Mouse (Mus musculus) forebrain, postnatal 0 days (tissue): Measurements from ENCODE around the gene Csf2rb2. TPM values are rescaled to one million over a fixed set of nuclear protein-coding genes. Genes with fewer than 3 reads are reported as not detected.
A peak's percentile ranks its signal among the peaks of the same experiment; 100 is the strongest.
"Not testable (repeated sequence)": the region's sequence is repeated elsewhere in the genome, so short reads cannot be mapped to it uniquely, and the experiment has no call there.

ENCODE experiments used
- ATAC-seq: fragments of 200-750 bp; cut with Nextera tagmentation; 2 replicates; pipeline ENCODE4 v1.8.0; 2017; ENCODE audit warnings: mild to moderate bottlenecking, moderate library complexity
- DNase-seq: peaks from one replicate; pipeline ENCODE4 v3.0.0-alpha.2; 2015
- H3K27ac ChIP-seq: fragments of 300-500 bp; sonication (generic); 2 replicates; pipeline ENCODE4 v1.5.1; 2014; ENCODE audit warnings: low read depth, mild to moderate bottlenecking, antibody characterized with exemption, low read length, moderate library complexity, mixed read lengths
- H3K27me3 ChIP-seq: fragments of 300-500 bp; sonication (generic); 2 replicates; pipeline ENCODE4 v1.6.1; 2014; ENCODE audit warnings: mild to moderate bottlenecking, low read length, mixed read lengths; ENCODE audit not compliant: insufficient read depth
- H3K36me3 ChIP-seq: fragments of 300-500 bp; sonication (generic); 2 replicates; pipeline ENCODE4 v1.6.1; 2014; ENCODE audit warnings: mild to moderate bottlenecking, moderate library complexity; ENCODE audit not compliant: insufficient read depth
- H3K4me1 ChIP-seq: fragments of 300-500 bp; sonication (generic); 2 replicates; pipeline ENCODE4 v1.6.1; 2014; ENCODE audit warnings: antibody characterized with exemption; ENCODE audit not compliant: insufficient read depth
- H3K4me2 ChIP-seq: fragments of 300-500 bp; sonication (generic); 2 replicates; pipeline ENCODE4 v1.6.1; 2014; ENCODE audit warnings: low read depth, mild to moderate bottlenecking, moderate library complexity
- H3K4me3 ChIP-seq: fragments of 300-500 bp; sonication (generic); 2 replicates; pipeline ENCODE4 v1.5.1; 2014; ENCODE audit warnings: low read depth, low read length, mixed read lengths
- H3K9ac ChIP-seq: fragments of 300-500 bp; sonication (generic); 2 replicates; pipeline ENCODE4 v1.6.1; 2014; ENCODE audit warnings: mild to moderate bottlenecking
- H3K9me3 ChIP-seq: fragments of 300-500 bp; sonication (generic); 2 replicates; pipeline ENCODE4 v1.6.1; 2016; ENCODE audit warnings: low read length
- CTCF ChIP-seq: sonication (generic); IDR thresholded peaks from 2 replicates; pipeline ENCODE4 v1.5.1; 2016; ENCODE audit warnings: antibody characterized with exemption, control low read depth, low read depth
- WGBS: fragments of 180-500 bp; shearing (Covaris S2); extraction: QIAGEN DNeasy Blood & Tissue Kit; methylation state at CpG from one replicate; pipeline ENCODE4 v1.1.7; 2014; 5-methylcytosine and 5-hydroxymethylcytosine counted together
- polyA plus RNA-seq: library from polyadenylated mRNA; unstranded; fragments of >200 nt; fragmentation: Nextera tagmentation; extraction: Ambion mirVana; gene quantifications from 2 replicates; pipeline ENCODE4 v1.2.1, GENCODE M21; 2015
- total RNA-seq: library from RNA; depleted of rRNA; stranded (reverse); fragments of >200 nt; gene quantifications from 2 replicates; pipeline ENCODE4 v1.2.3, GENCODE M21; 2014; rRNA removed

Gene Csf2rb2
- total RNA-seq (0.43 and 1.2 TPM in 2 replicates), polyA plus RNA-seq (0.13 and 0.16 TPM in 2 replicates)

- Histone ChIP-seq H3K4me1 (no peaks in the 10 kb centered on the region), H3K9ac (no peak within 1 kb of the TSS), H3K27me3 (no peaks in the 10 kb centered on the region), H3K27ac (no peak within 1 kb of the TSS), H3K9me3 (no peaks in the 10 kb centered on the region), H3K4me3 (no peak within 1 kb of the TSS), H3K36me3 (no peaks in the 10 kb centered on the region), H3K4me2 (no peak within 1 kb of the TSS)
- DNase-seq (no peak), ATAC-seq (no peak)
- TF ChIP-seq CTCF, result no peak
- WGBS, result 80% methylated on average over 10 of the region's 10 CpGs
These were observed at the start of gene Csf2rb2 for GRCm38 (mm10) chr15:78305341-78305933. Csf2rb2 (minus strand) TSS chr15:78305721.

- no peaks in the 10 kb centered on the region for H3K36me3 ChIP-seq
- peak; percentile 63 for DNase-seq
- no peaks in the 10 kb centered on the region for H3K4me1 ChIP-seq
- H3K27ac ChIP-seq, result no peak overlapping the region
- no peak overlapping the region for H3K4me3 ChIP-seq
- no peak overlapping the region for H3K4me2 ChIP-seq
- H3K9ac ChIP-seq, result no peak overlapping the region
- WGBS, result 0% methylated on average over 1 of the region's 1 CpGs
- ATAC-seq, result no peak
- no peaks in the 10 kb centered on the region for H3K9me3 ChIP-seq
- no peaks in the 10 kb centered on the region for H3K27me3 ChIP-seq
- peak; percentile 74 for TF ChIP-seq CTCF
These were observed 49.4 kb upstream of the Csf2rb2 start for GRCm38 (mm10) chr15:78354958-78355357.

DNA sequence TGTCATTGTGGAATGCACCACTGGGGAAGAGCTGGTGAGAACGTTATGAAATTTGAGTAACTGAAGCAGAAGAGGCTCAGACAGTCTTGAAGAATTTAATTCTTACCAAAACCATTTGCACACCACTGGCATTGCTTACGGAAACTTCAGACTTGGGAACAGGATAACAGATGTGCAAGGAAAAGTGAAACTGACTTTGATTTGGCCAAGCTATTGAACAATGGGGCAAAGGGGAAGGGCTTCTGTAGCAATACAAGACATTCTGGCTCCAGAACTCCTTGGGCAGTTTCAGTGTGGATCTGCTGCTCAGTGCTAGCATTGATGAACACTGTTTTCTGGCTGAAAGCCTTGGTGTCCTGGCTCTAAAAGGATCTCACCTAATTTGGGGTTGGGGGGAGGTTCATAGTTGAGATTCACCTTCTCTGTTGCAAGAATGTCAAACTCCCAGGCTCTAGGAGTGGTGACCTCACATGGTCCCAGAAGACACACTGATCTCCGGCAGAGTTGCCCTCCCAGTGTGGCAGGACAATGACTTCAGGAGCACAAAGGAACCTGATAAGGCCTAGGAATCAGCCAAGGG is 46.2 kb upstream of the Csf2rb2 start:
- ATAC-seq (no peak), DNase-seq (no peak)
- H3K27me3 ChIP-seq, result no peaks in the 10 kb centered on the region
- H3K27ac ChIP-seq, result no peak overlapping the region
- TF ChIP-seq CTCF, result no peak
- no peaks in the 10 kb centered on the region for H3K36me3 ChIP-seq
- no peaks in the 10 kb centered on the region for H3K4me1 ChIP-seq
- H3K9ac ChIP-seq, result no peak overlapping the region
- WGBS, result 65% methylated on average over 3 of the region's 3 CpGs
- no peak overlapping the region for H3K4me3 ChIP-seq
- no peaks in the 10 kb centered on the region for H3K9me3 ChIP-seq
- no peak overlapping the region for H3K4me2 ChIP-seq

DNA sequence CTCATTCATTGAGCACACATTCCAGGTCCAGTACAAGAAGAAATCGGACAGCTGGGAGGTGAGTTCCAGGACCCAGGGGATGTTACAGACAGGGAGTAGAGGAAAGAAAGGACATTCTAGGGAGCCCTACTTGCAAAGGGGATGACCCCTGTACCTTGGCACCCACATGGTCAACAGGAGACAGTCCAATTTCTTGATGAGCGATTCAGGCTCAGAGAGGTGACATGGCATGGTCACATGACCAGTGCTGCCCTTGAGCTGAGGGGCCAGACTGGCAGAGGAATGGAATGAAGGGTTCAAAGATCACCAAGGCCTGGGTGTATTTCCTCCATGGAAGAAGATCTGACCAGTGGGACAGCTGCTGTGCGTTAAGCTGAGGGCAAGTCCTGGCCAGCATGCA is 39.0 kb upstream of the Csf2rb2 start:
- no peak for DNase-seq
- H3K36me3 ChIP-seq, result no peaks in the 10 kb centered on the region
- no peaks in the 10 kb centered on the region for H3K9me3 ChIP-seq
- H3K4me2 ChIP-seq, result no peak overlapping the region
- H3K27ac ChIP-seq, result no peak overlapping the region
- H3K9ac ChIP-seq, result no peak overlapping the region
- no peak for ATAC-seq
- H3K27me3 ChIP-seq, result no peaks in the 10 kb centered on the region
- 93% methylated on average over 3 of the region's 3 CpGs for WGBS
- H3K4me1 ChIP-seq, result no peaks in the 10 kb centered on the region
- no peak for TF ChIP-seq CTCF
- no peak overlapping the region for H3K4me3 ChIP-seq

DNA sequence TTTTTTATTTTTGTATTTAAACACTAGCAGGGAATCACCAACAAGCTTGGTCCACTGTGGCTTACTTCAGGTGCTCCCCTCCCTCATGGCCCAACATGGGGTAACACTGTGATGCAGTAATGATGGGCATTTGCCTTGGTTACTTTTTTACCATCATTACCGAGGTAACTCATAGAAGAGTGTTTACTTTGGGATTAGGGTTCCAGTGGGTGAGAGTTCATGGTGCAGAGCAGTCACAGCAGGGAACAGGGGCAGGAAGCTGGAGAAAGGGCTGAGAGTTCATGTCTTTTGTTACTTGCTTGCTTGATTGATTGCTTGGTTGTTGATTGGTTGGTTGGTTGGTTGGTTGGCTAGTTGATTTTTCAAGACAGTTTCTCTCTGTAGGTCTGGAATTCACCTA is 38.2 kb upstream of the Csf2rb2 start:
- no peak for ATAC-seq
- Histone ChIP-seq H3K9ac (no peak overlapping the region), H3K27ac (no peak overlapping the region), H3K36me3 (no peaks in the 10 kb centered on the region), H3K4me1 (no peaks in the 10 kb centered on the region), H3K9me3 (no peaks in the 10 kb centered on the region), H3K27me3 (no peaks in the 10 kb centered on the region), H3K4me2 (no peak overlapping the region), H3K4me3 (no peak overlapping the region)
- TF ChIP-seq CTCF, result no peak
- WGBS, result 22% methylated on average over 1 of the region's 1 CpGs
- no peak for DNase-seq

- not testable (repeated sequence) for H3K27me3 ChIP-seq, ATAC-seq, H3K36me3 ChIP-seq, H3K4me1 ChIP-seq, H3K27ac ChIP-seq, H3K4me3 ChIP-seq, H3K9ac ChIP-seq, DNase-seq, H3K9me3 ChIP-seq, H3K4me2 ChIP-seq
- WGBS, result 68% methylated on average over 7 of the region's 7 CpGs
These were observed 35.4 kb upstream of the Csf2rb2 start for GRCm38 (mm10) chr15:78340919-78341318.

DNA sequence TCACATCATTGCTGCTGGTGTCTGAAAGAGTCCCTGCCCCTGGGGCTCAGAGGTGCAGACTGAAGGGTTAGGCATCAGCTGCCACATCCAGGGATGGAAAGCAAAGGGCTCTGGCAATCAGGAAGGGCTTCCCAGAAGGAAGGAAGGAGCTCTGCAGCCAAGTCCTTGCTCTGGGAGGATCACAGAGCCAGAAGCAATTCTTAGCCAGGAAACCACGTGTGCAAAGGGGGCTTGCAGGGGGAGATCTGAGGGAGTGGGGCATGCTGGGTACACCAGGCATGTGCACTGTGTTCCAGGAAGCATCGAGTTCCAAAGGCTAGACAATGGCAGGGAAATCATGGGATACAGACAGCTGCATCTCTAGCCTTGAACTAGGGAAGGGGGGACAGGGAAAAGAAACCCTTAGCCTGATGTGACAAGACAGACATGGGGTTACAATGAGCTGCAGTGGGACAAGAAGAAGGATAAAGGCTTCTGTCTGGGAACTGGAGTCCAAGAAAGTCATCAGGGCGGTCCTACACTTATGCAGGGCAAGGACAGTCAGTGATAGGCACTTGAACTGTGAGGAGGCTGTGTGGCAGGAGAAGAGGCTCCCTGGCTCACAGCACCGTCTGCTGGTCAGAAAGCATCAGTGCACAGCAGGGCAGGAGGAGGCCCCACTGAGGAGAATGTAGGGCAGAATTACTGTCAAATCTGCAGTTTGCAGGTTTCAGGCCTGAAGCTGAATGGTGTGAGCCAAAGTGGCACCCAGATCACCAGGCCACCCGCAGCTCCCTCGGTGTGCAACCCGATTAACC is 34.3 kb upstream of the Csf2rb2 start:
- H3K36me3 ChIP-seq, result not testable (repeated sequence)
- WGBS, result 27% methylated on average over 7 of the region's 7 CpGs
- ATAC-seq, result peak; percentile 78

More for the DNA sequence above, 34.3 kb upstream of the Csf2rb2 start:
- not testable (repeated sequence) for H3K27ac ChIP-seq, H3K9me3 ChIP-seq, H3K4me3 ChIP-seq, H3K9ac ChIP-seq, H3K27me3 ChIP-seq, H3K4me1 ChIP-seq, H3K4me2 ChIP-seq
- peak; percentile 44 for DNase-seq
- TF ChIP-seq CTCF, result peak; percentile 87
